Mouse (Mus musculus) spleen, adult 2 months (tissue): Measurements from ENCODE around the gene Ecsit. TPM values are rescaled to one million over a fixed set of nuclear protein-coding genes. Genes with fewer than 3 reads are reported as not detected.

Experiments
- DNase-seq, 2 experiments: peaks; one replicate each; pipeline versions ENCODE4 v3.0.0 to v3.0.0-alpha.2; 2012 to 2021; ENCODE audit warnings: low spot score in 2 of 2, low read depth in 1 of 2
- H3K27ac ChIP-seq: fragments of 200-500 bp; 2 replicates; pipeline ENCODE4 v1.5.1; 2012; ENCODE audit warnings: low read length, inconsistent platforms; ENCODE audit not compliant: insufficient read depth
- H3K27me3 ChIP-seq: fragments of 200-500 bp; 2 replicates; pipeline ENCODE4 v1.6.1; 2012; ENCODE audit warnings: mild to moderate bottlenecking, moderate library complexity, low read length, inconsistent platforms; ENCODE audit not compliant: control insufficient read depth, insufficient read depth
- H3K36me3 ChIP-seq: fragments of 200-500 bp; 2 replicates; pipeline ENCODE4 v1.6.1; 2012; ENCODE audit warnings: mild to moderate bottlenecking, low read length, inconsistent platforms; ENCODE audit not compliant: control insufficient read depth, insufficient read depth
- H3K4me1 ChIP-seq: fragments of 200-500 bp; 2 replicates; pipeline ENCODE4 v1.6.1; 2011; ENCODE audit warnings: inconsistent platforms; ENCODE audit not compliant: control insufficient read depth, insufficient read depth, insufficient read length
- H3K4me3 ChIP-seq: fragments of 200-500 bp; 2 replicates; pipeline ENCODE4 v1.5.1; 2011; ENCODE audit warnings: mild to moderate bottlenecking, inconsistent platforms; ENCODE audit not compliant: insufficient read depth, insufficient read length; ENCODE audit errors: extremely low read depth
- CTCF ChIP-seq: fragments of 200-500 bp; IDR thresholded peaks from 2 replicates; pipeline ENCODE4 v1.5.1; 2011; ENCODE audit warnings: mild to moderate bottlenecking, inconsistent platforms; ENCODE audit not compliant: insufficient read depth, insufficient read length, insufficient replicate concordance; ENCODE audit errors: extremely low read depth
- POLR2A ChIP-seq: fragments of 200-500 bp; IDR thresholded peaks from 2 replicates; pipeline ENCODE4 v1.6.1; 2011; ENCODE audit warnings: low read depth, low read length, inconsistent platforms
- WGBS: fragments of 180-500 bp; shearing (Covaris S2); methylation state at CpG from one replicate; pipeline ENCODE4 v1.1.7; 2018; 5-methylcytosine and 5-hydroxymethylcytosine counted together
- polyA plus RNA-seq: library from polyadenylated mRNA; depleted of rRNA; stranded (reverse); fragments of >200 nt; gene quantifications from 2 replicates; pipeline ENCODE4 v1.2.3, GENCODE M21; 2012

Gene Ecsit
- polyA plus RNA-seq, 1 experiment, result 21.8 TPM

DNA sequence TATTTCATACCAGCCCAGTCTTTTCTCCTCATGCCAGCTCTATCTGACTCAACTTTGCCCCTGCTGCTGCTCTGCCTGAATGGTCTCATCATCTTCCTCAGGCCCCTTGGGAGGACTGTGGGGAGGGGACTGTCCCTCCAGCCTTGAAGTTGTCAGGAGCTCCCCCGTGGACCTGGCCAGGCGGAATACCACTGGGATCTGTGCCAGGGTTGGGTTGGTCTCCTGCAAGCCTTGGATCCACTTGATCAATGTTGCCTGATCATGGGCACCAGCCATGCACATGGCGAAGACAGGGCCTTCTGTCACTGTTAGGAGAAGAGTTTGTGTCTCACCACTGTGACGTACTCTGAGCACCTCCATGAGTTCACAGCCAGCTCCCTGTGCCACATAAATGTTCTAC is 13.0 kb downstream of the Ecsit start:
- H3K36me3 ChIP-seq, result peaks cover 8% of the 10 kb centered on the region

GRCm38 (mm10) chr9:22070791-22071573 is 14.3 kb downstream of the Ecsit start, which contains the start of the genes Gm49318 and Zfp653:
TSS of gene Gm49318 (minus strand) at chr9:22071259.
TSS of gene Zfp653 (minus strand) at chr9:22071376.
- no peaks in the 10 kb centered on the region; the same call in 1 of the 2 replicates for H3K4me1 ChIP-seq
- H3K4me3 ChIP-seq, result peak within 1 kb of the TSS; percentile 88
- DNase-seq, result peak; percentile 92 to 94
- H3K27me3 ChIP-seq, result no peaks in the 10 kb centered on the region
- peak within 1 kb of the TSS; percentile 95 for H3K27ac ChIP-seq
- 1% methylated on average over 81 of the region's 87 CpGs for WGBS
- peaks cover 4% of the 10 kb centered on the region for H3K36me3 ChIP-seq
- TF ChIP-seq CTCF, result no peak
- peak; percentile 51 for TF ChIP-seq POLR2A

More for the DNA sequence above, 13.0 kb downstream of the Ecsit start:
- Histone ChIP-seq H3K27me3 (no peaks in the 10 kb centered on the region), H3K4me3 (no peak overlapping the region), H3K27ac (no peak overlapping the region), H3K4me1 (no peaks in the 10 kb centered on the region; the same call in 1 of the 2 replicates)
- TF ChIP-seq CTCF (no peak), POLR2A (no peak)
- WGBS, result 79% methylated on average over 4 of the region's 4 CpGs
- no peak for DNase-seq

GRCm38 (mm10) chr9:22069881-22070553 is 15.2 kb downstream of the Ecsit start:
- no peak overlapping the region for H3K27ac ChIP-seq
- no peak for DNase-seq
- H3K4me1 ChIP-seq, result no peaks in the 10 kb centered on the region; the same call in 1 of the 2 replicates
- TF ChIP-seq CTCF (no peak), POLR2A (no peak)
- 62% methylated on average over 4 of the region's 4 CpGs for WGBS
- no peak overlapping the region for H3K4me3 ChIP-seq
- peaks cover 6% of the 10 kb centered on the region; the same call in 1 of the 2 replicates for H3K36me3 ChIP-seq
- no peaks in the 10 kb centered on the region for H3K27me3 ChIP-seq

DNA sequence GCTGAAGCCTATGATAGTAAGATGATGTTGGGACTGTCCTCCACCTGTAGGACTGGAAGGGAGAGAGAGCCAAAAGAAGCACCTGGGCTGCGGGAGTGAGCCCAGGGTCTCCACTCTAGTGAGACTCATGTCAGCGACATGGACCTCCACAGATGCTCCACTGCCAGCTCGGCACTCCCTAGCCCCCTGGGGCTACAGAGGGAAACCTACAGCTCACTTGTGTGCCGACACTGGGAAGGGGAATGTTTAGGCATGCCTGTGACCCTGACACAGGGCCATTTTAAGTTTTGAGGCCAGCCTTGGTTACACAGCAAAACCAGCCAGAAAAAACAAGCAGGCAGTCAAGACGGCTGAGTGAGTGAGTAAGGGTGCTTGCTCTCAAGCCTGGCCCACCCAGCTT is 18.0 kb downstream of the Ecsit start:
- WGBS, result 90% methylated on average over 5 of the region's 5 CpGs
- H3K27me3 ChIP-seq, result no peaks in the 10 kb centered on the region
- peaks cover 13% of the 10 kb centered on the region for H3K36me3 ChIP-seq
- DNase-seq, result no peak
- no peaks in the 10 kb centered on the region; the same call in 1 of the 2 replicates for H3K4me1 ChIP-seq
- TF ChIP-seq CTCF (no peak), POLR2A (no peak)
- H3K4me3 ChIP-seq, result no peak overlapping the region
- no peak overlapping the region for H3K27ac ChIP-seq

- H3K4me1 ChIP-seq, result no peaks in the 10 kb centered on the region
- TF ChIP-seq CTCF (peak; percentile 85; the same call in 1 of the 2 replicates), POLR2A (no peak)
- no peak overlapping the region for H3K27ac ChIP-seq
- DNase-seq, result peak; percentile 23 to 64
- H3K4me3 ChIP-seq, result no peak overlapping the region
- H3K36me3 ChIP-seq, result peaks cover 13% of the 10 kb centered on the region
- WGBS, result 85% methylated on average over 3 of the region's 3 CpGs
- H3K27me3 ChIP-seq, result no peaks in the 10 kb centered on the region
These were observed 18.8 kb downstream of the Ecsit start for GRCm38 (mm10) chr9:22066433-22066832.

- WGBS, result 97% methylated on average over 11 of the region's 11 CpGs
These were observed 19.6 kb downstream of the Ecsit start for GRCm38 (mm10) chr9:22065642-22066041.

More at GRCm38 (mm10) chr9:22065642-22066041, 19.6 kb downstream of the Ecsit start:
- H3K4me1 ChIP-seq, result no peaks in the 10 kb centered on the region
- no peaks in the 10 kb centered on the region for H3K27me3 ChIP-seq
- TF ChIP-seq CTCF (no peak), POLR2A (no peak)
- H3K27ac ChIP-seq, result no peak overlapping the region
- H3K36me3 ChIP-seq, result peaks cover 13% of the 10 kb centered on the region
- DNase-seq, result no peak
- no peak overlapping the region for H3K4me3 ChIP-seq
